Mouse (Mus musculus) bone marrow, adult 2 months (tissue): ENCODE data around the gene Krt71.

Experiments
- CTCF ChIP-seq: fragments of 200-500 bp; IDR thresholded peaks from 2 replicates; pipeline ENCODE4 v1.5.1; 2011; ENCODE audit warnings: low read length, control low read depth; ENCODE audit not compliant: control insufficient read depth, insufficient read depth
- POLR2A ChIP-seq: fragments of 200-500 bp; IDR thresholded peaks from 2 replicates; pipeline ENCODE4 v1.6.1; 2011; ENCODE audit warnings: low read depth, mild to moderate bottlenecking, control low read depth, low read length, borderline replicate concordance; ENCODE audit not compliant: control insufficient read depth

- no peak for TF ChIP-seq CTCF
- TF ChIP-seq POLR2A: no peak
These were observed 43.0 kb downstream of the Krt71 start for GRCm38 (mm10) chr15:101699866-101700265.
